Mouse (Mus musculus) liver, postnatal 0 days (tissue): ENCODE results near the gene Orai1. TPM values are rescaled to one million over a fixed set of nuclear protein-coding genes. Genes with fewer than 3 reads are reported as not detected.

Experiments
- ATAC-seq: fragments of 200-750 bp; cut with Nextera tagmentation; 2 replicates; pipeline ENCODE4 v1.8.0; 2017; ENCODE audit warnings: mild to moderate bottlenecking, moderate library complexity
- DNase-seq: peaks from one replicate; pipeline ENCODE4 v3.0.0-alpha.2; 2016
- H3K27ac ChIP-seq: fragments of 300-500 bp; sonication (generic); 2 replicates; pipeline ENCODE4 v1.5.1; 2014; ENCODE audit warnings: antibody characterized with exemption, moderate library complexity, mild to moderate bottlenecking, low read depth
- H3K27me3 ChIP-seq: fragments of 300-500 bp; sonication (generic); 2 replicates; pipeline ENCODE4 v1.6.1; 2014; ENCODE audit warnings: low read length, control low read depth, mixed read lengths; ENCODE audit not compliant: insufficient read depth
- H3K36me3 ChIP-seq: fragments of 300-500 bp; sonication (generic); replicated peaks from 2 replicates; pipeline ENCODE4 v1.6.1; 2014; ENCODE audit warnings: mild to moderate bottlenecking, control low read depth, low read length, moderate library complexity, mixed read lengths; ENCODE audit not compliant: insufficient read depth
- H3K4me1 ChIP-seq: fragments of 300-500 bp; sonication (generic); 2 replicates; pipeline ENCODE4 v1.6.1; 2014; ENCODE audit warnings: antibody characterized with exemption, mild to moderate bottlenecking, control low read depth; ENCODE audit not compliant: insufficient read depth
- H3K4me2 ChIP-seq: fragments of 300-500 bp; sonication (generic); 2 replicates; pipeline ENCODE4 v1.6.1; 2014; ENCODE audit warnings: low read depth, mild to moderate bottlenecking, low read length, moderate library complexity, mixed read lengths
- H3K4me3 ChIP-seq: fragments of 300-500 bp; sonication (generic); 2 replicates; pipeline ENCODE4 v1.5.1; 2014; ENCODE audit warnings: low read depth, low read length
- H3K9ac ChIP-seq: fragments of 300-500 bp; sonication (generic); replicated peaks from 2 replicates; pipeline ENCODE4 v1.6.1; 2014; ENCODE audit warnings: mild to moderate bottlenecking, moderate library complexity
- H3K9me3 ChIP-seq: fragments of 300-500 bp; sonication (generic); 2 replicates; pipeline ENCODE4 v1.6.1; 2016; ENCODE audit warnings: mild to moderate bottlenecking, control low read depth, low read length, mixed read lengths
- CTCF ChIP-seq: sonication (generic); IDR thresholded peaks from 2 replicates; pipeline ENCODE4 v1.5.1; 2016; ENCODE audit warnings: antibody characterized with exemption, low read depth
- EP300 ChIP-seq: IDR thresholded peaks from 2 replicates; pipeline ENCODE4 v1.6.1; 2016; ENCODE audit warnings: antibody characterized with exemption, low read depth, mild to moderate bottlenecking
- WGBS: fragments of 180-500 bp; shearing (Covaris S2); extraction: QIAGEN DNeasy Blood & Tissue Kit; methylation state at CpG from one replicate; pipeline ENCODE4 v1.1.7; 2014; ENCODE audit not compliant: insufficient replicate concordance; 5-methylcytosine and 5-hydroxymethylcytosine counted together
- polyA plus RNA-seq: library from polyadenylated mRNA; unstranded; fragments of >200 nt; fragmentation: Nextera tagmentation; extraction: Ambion mirVana; gene quantifications from 2 replicates; pipeline ENCODE4 v1.2.1, GENCODE M21; 2015

The Orai1 gene
- polyA plus RNA-seq, 1 experiment from 2014 or later = 12.4 TPM

GRCm38 (mm10) chr5:122994303-122994846, 20.5 kb upstream of the Orai1 start:
- H3K4me3 ChIP-seq = peak overlapping the region; percentile 21; the same call in 1 of the 2 replicates
- no peak for TF ChIP-seq CTCF
- no peak for TF ChIP-seq EP300
- ATAC-seq (peak; percentile 91), DNase-seq (peak; percentile 88)
- no peak overlapping the region for H3K9ac ChIP-seq
- 5% methylated on average over 5 of the region's 5 CpGs for WGBS
- H3K36me3 ChIP-seq = no peaks in the 10 kb centered on the region
- H3K4me1 ChIP-seq = peaks cover 24% of the 10 kb centered on the region
- H3K27ac ChIP-seq = 0 out of 2 replicates have a peak overlapping the region, but pooled peaks have one; percentile 8
- peak overlapping the region; percentile 59 for H3K4me2 ChIP-seq
- no peaks in the 10 kb centered on the region for H3K9me3 ChIP-seq
- no peaks in the 10 kb centered on the region for H3K27me3 ChIP-seq

- H3K4me2 ChIP-seq = no peak overlapping the region
- ATAC-seq = no peak
- H3K9ac ChIP-seq = no peak overlapping the region
- H3K9me3 ChIP-seq = no peaks in the 10 kb centered on the region
- H3K4me3 ChIP-seq = no peak overlapping the region
- DNase-seq = no peak
- no peak overlapping the region for H3K27ac ChIP-seq
- peaks cover 19% of the 10 kb centered on the region for H3K4me1 ChIP-seq
- no peaks in the 10 kb centered on the region for H3K36me3 ChIP-seq
- TF ChIP-seq CTCF (no peak), EP300 (no peak)
- 4% methylated on average over 1 of the region's 1 CpGs for WGBS
- H3K27me3 ChIP-seq = no peaks in the 10 kb centered on the region
Observed at GRCm38 (mm10) chr5:122994910-122995309, 20.0 kb upstream of the Orai1 start.

GRCm38 (mm10) chr5:122997205-122998204, 17.4 kb upstream of the Orai1 start:
- H3K9me3 ChIP-seq = no peaks in the 10 kb centered on the region
- H3K9ac ChIP-seq = no peak overlapping the region
- 68% methylated on average over 18 of the region's 18 CpGs for WGBS
- H3K36me3 ChIP-seq = no peaks in the 10 kb centered on the region
- H3K4me2 ChIP-seq = no peak overlapping the region
- TF ChIP-seq CTCF (no peak), EP300 (no peak)
- peaks cover 9% of the 10 kb centered on the region; the same call in 1 of the 2 replicates for H3K4me1 ChIP-seq
- ATAC-seq = no peak
- H3K27ac ChIP-seq = no peak overlapping the region
- DNase-seq = no peak
- no peaks in the 10 kb centered on the region for H3K27me3 ChIP-seq
- H3K4me3 ChIP-seq = no peak overlapping the region

GRCm38 (mm10) chr5:123000901-123001300, 14.0 kb upstream of the Orai1 start:
- Histone ChIP-seq H3K9me3 (no peaks in the 10 kb centered on the region), H3K4me2 (no peak overlapping the region), H3K9ac (no peak overlapping the region), H3K27me3 (no peaks in the 10 kb centered on the region), H3K4me1 (peaks cover 6% of the 10 kb centered on the region; the same call in 1 of the 2 replicates), H3K36me3 (no peaks in the 10 kb centered on the region), H3K4me3 (no peak overlapping the region), H3K27ac (peak overlapping the region; percentile 71)
- 16% methylated on average over 1 of the region's 1 CpGs for WGBS
- peak; percentile 98 for ATAC-seq
- peak; percentile 25; the same call in 1 of the 2 replicates for TF ChIP-seq EP300
- TF ChIP-seq CTCF = no peak
- peak; percentile 54 for DNase-seq

GRCm38 (mm10) chr5:123005716-123006592, 8.9 kb upstream of the Orai1 start:
- H3K4me2 ChIP-seq = no peak overlapping the region
- no peak for TF ChIP-seq EP300
- no peak for TF ChIP-seq CTCF
- no peak overlapping the region for H3K4me3 ChIP-seq
- H3K9me3 ChIP-seq = no peaks in the 10 kb centered on the region
- no peaks in the 10 kb centered on the region for H3K27me3 ChIP-seq
- H3K9ac ChIP-seq = no peak overlapping the region
- H3K4me1 ChIP-seq = peaks cover 6% of the 10 kb centered on the region; the same call in 1 of the 2 replicates
- H3K36me3 ChIP-seq = no peaks in the 10 kb centered on the region
- no peak for DNase-seq
- H3K27ac ChIP-seq = no peak overlapping the region
- WGBS = 70% methylated on average over 19 of the region's 19 CpGs
- ATAC-seq = no peak
